Mouse (Mus musculus): ENCODE measurements around the gene Inip. TPM values are rescaled to one million over a fixed set of nuclear protein-coding genes. Genes with fewer than 3 reads are reported as not detected.

Inip gene
- polyA plus RNA-seq, 1 experiment from 2014 or later = 16.7 TPM

DNA sequence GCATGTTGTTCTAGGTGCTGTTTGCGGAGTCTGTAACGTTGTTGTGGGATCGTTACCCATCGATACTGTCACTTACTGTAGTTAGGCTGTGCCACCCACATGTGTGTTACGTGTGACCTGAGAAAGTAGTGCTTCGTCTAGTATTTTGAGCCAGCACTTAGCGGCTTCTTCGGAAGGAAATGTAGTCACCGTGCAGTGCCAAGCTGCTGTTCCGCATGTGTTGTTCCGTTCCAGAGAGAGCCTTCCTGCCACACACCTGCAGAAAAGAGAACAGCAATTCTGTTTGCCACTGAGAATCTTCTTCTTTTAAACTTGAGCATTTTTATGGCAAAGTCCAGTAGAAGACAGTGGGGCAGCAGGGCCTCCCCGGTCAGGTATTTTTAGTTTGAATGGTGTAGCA is 74.9 kb downstream of the Inip start:
- no peak for TF ChIP-seq CTCF (IDR thresholded peaks at IDR 0.05; ENCODE audit: low read depth)
- Histone ChIP-seq H3K4me2 (replicated peaks; ENCODE audit: low read depth) (no peak overlapping the region), H3K4me3 (ENCODE audit: low read depth, low read length) (no peak overlapping the region), H3K27me3 (replicated peaks; ENCODE audit: control insufficient read depth, insufficient read depth, low read length) (no peaks in the 10 kb centered on the region), H3K9ac (ENCODE audit: low read depth, low read length) (no peak overlapping the region), H3K4me1 (replicated peaks; ENCODE audit: control insufficient read depth, insufficient read depth, low read length) (no peaks in the 10 kb centered on the region), H3K27ac (ENCODE audit: low read depth, low read length) (no peak overlapping the region), H3K36me3 (ENCODE audit: control insufficient read depth, insufficient read depth) (no peaks in the 10 kb centered on the region), H3K9me3 (ENCODE audit: control insufficient read depth) (no peaks in the 10 kb centered on the region)
- ATAC-seq = no peak
- WGBS = 92% methylated on average over 12 of the region's 12 CpGs

- ATAC-seq = no peak
- no peaks in the 10 kb centered on the region for H3K27me3 ChIP-seq (replicated peaks; ENCODE audit: control insufficient read depth, insufficient read depth, low read length)
- no peak overlapping the region for H3K4me2 ChIP-seq (replicated peaks; ENCODE audit: low read depth)
- H3K9me3 ChIP-seq (ENCODE audit: control insufficient read depth) = no peaks in the 10 kb centered on the region
- H3K4me1 ChIP-seq (replicated peaks; ENCODE audit: control insufficient read depth, insufficient read depth, low read length) = no peaks in the 10 kb centered on the region
- H3K4me3 ChIP-seq (ENCODE audit: low read depth, low read length) = no peak overlapping the region
- 61% methylated on average over 4 of the region's 4 CpGs for WGBS
- no peak for TF ChIP-seq CTCF (IDR thresholded peaks at IDR 0.05; ENCODE audit: low read depth)
- H3K9ac ChIP-seq (ENCODE audit: low read depth, low read length) = no peak overlapping the region
- H3K27ac ChIP-seq (ENCODE audit: low read depth, low read length) = no peak overlapping the region
- H3K36me3 ChIP-seq (ENCODE audit: control insufficient read depth, insufficient read depth) = no peaks in the 10 kb centered on the region
Observed at GRCm38 (mm10) chr4:59725579-59725978, 75.8 kb downstream of the Inip start.

GRCm38 (mm10) chr4:59721811-59722210 is 79.6 kb downstream of the Inip start:
- no peak for TF ChIP-seq CTCF (IDR thresholded peaks at IDR 0.05; ENCODE audit: low read depth)
- 96% methylated on average over 3 of the region's 3 CpGs for WGBS
- Histone ChIP-seq H3K9ac (ENCODE audit: low read depth, low read length) (no peak overlapping the region), H3K27me3 (replicated peaks; ENCODE audit: control insufficient read depth, insufficient read depth, low read length) (no peaks in the 10 kb centered on the region), H3K4me3 (ENCODE audit: low read depth, low read length) (no peak overlapping the region), H3K9me3 (ENCODE audit: control insufficient read depth) (no peaks in the 10 kb centered on the region), H3K4me2 (replicated peaks; ENCODE audit: low read depth) (no peak overlapping the region), H3K36me3 (ENCODE audit: control insufficient read depth, insufficient read depth) (0 out of 2 replicates have a peak, but pooled peaks cover 6% of the 10 kb centered on the region), H3K4me1 (replicated peaks; ENCODE audit: control insufficient read depth, insufficient read depth, low read length) (no peaks in the 10 kb centered on the region), H3K27ac (ENCODE audit: low read depth, low read length) (no peak overlapping the region)
- ATAC-seq = no peak

Other genes starting within 250 kb of the Inip start
- 22.3 and 23.1 TPM in 2 replicates for gene Hsdl2, start 220.0 kb downstream of the Inip start, polyA plus RNA-seq (2015; fragmentation: Nextera tagmentation; extraction: Ambion mirVana)
- 6.6 and 6.9 TPM in 2 replicates for gene E130308A19Rik, start 175.4 kb downstream of the Inip start, polyA plus RNA-seq (2015; fragmentation: Nextera tagmentation; extraction: Ambion mirVana)
- 5.1 and 5.7 TPM in 2 replicates for gene Snx30, start 4.3 kb upstream of the Inip start, polyA plus RNA-seq (2015; fragmentation: Nextera tagmentation; extraction: Ambion mirVana)
- gene Slc46a2, start 113.5 kb upstream of the Inip start, polyA plus RNA-seq (2015; fragmentation: Nextera tagmentation; extraction: Ambion mirVana) = not detected in 2 replicates
- not detected in 2 replicates for gene Mup4, start 159.1 kb upstream of the Inip start, polyA plus RNA-seq (2015; fragmentation: Nextera tagmentation; extraction: Ambion mirVana)
- not detected in 2 replicates for gene Mup6, start 162.7 kb upstream of the Inip start, polyA plus RNA-seq (2015; fragmentation: Nextera tagmentation; extraction: Ambion mirVana)